Mouse (Mus musculus): Measurements from ENCODE around the gene Creb5.
A peak's percentile ranks its signal among the peaks of the same experiment; 100 is the strongest.

Creb5 gene

DNA sequence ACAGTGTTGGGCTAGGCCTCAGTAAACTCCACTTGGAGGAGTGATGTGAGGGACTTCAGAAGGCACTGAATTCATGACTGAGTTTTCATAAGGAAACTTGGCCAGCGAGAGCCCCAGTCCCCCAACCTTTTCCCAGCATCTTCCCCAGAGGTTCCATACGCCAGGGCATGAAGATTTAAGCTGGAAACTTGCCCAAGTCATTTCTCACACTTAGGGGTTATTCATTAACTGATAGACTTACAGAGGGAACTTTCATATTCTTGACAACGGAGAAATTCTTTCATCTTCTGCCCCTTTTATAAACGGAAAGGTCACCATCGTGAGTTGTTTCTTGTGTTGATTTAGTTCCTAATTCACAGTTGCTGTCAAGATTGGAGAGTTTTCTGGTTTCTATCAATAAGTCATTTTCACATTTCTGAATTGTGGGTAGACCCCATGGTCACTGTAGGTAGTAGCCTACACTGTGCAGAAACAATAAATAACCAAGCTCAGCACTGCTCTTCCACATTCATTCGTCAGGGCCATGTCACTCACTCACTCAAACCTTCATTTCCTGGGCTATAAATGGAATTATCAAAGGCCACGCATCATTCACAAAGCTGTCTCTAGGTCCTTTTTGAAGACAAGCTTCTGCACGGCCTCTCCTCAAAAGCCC lies 366.8 kb downstream of the Creb5 start:
- no peak for DNase-seq

DNA sequence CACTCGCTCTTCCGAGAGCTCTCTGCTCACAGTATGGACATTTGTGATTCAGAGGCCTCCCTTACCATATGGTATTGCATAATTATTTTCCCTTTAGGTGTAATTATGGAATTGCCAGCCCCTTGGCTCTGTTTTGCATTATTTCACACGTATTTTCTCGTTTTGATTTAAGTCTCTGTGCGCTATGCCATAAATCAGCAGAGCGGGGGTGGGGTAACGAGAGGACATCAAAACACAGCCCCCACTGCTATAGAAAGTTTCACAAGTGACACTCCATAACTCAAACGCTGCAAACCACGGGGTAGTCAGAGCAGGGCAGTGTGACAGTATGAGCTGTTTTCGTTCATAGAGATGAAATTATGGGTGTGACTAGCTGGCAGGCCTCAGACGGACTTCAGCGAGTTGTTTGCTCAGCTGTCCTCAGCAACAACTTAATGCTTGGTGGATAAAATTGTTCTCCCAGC lies 367.3 kb downstream of the Creb5 start:
- DNase-seq: no peak

GRCm38 (mm10) chr6:53656466-53656865 lies 369.4 kb downstream of the Creb5 start:
- no peak for DNase-seq

DNA sequence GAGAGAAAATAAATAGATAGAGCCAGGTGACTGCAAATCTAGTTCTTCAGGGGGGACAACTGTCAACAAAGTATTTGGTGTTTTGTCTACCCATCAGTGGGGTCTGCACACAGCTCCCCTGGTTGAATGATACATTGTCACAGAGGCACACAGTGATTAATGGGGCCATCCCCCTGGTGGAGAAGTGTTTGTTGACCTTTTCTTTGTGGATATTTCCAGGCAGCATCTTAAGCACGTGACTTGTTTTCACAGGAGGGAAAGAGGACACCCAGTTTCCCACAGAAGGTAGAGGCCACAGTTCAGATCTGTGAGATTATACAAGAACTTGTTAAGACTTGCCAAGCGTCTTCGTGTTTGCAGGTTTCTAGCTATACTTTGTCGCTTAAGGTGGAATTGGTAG lies 370.4 kb downstream of the Creb5 start:
- no peak for DNase-seq

- no peak for DNase-seq
Observed at GRCm38 (mm10) chr6:53662858-53663833, 376.1 kb downstream of the Creb5 start.

DNA sequence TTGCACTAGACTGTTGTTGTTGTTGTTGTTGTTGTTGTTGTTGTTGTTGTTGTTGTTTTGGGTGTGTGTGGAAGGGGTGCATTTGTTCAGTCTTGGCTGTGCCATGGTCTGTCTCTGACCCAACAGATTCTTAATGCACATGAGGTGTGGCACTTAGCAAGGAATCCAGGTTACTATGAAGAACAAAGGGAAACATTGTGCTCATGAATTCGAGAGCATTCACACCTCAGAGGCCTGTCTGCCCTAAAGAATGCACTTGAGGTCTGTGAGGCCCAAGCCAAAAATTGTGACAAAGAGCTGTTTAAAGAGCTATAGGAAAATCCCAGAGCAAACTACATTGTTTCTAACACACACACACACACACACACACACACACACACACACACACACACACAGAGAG lies 377.7 kb downstream of the Creb5 start:
- DNase-seq: no peak

- no peak for DNase-seq
Observed at GRCm38 (mm10) chr6:53666503-53666902, 379.4 kb downstream of the Creb5 start.

DNA sequence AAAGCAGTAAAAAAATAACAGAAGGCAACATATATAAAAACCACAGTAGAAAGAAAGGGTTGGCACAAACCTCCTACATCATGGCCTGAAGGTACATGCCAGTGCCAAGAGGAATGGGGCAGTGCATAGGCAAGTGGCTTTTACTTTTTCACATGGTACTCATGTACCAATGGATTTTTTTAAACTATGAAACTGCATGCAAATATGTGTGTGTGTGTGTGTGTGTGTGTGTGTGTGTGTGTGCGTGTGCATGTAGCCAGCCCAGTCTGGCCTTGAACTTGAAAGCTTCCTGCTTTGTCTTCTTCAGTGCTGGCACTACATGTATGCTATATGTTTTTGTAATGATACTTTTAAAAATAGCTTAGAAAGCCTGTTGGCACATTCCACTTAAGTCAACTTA lies 391.2 kb downstream of the Creb5 start:
- no peak for DNase-seq

DNA sequence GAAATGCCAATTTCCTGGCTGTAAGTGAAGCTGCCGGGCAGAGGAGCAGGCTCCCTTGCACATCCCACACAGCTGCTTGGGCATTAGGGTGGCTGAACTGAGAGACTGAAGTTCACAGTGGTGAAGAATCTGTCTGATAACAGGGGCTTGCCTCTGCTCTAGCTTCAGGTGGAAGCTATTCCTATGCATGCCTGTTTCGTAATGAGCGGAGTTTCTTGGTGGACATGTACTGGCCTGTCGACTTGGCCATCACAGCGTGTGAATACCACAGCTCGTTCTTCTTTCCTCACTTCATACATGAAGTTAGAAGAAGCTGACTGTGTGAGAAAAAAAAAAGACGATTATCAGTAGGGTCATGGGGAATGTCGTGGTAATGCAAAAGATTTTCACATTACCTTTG lies 393.0 kb downstream of the Creb5 start:
- DNase-seq: no peak

DNA sequence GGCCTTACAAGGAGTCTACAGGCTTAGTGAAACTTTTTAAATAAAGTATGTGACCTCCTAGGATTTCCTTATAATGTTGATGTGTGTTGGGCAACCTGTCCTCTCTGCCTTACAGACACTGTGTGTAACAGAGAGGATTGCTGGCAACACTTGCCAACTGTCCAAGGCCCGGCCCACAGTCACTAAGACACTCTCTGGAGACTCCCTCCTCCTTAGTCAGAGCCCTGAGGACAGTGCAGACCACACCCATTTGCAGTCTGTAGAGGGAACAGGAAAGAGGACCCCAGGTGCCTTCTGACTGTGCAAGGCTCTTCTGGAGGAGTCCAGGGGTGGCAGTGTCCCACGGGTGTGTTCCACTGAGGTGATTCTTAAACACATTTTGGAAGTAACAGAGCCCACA lies 397.3 kb downstream of the Creb5 start:
- no peak for DNase-seq

- DNase-seq: no peak
Observed at GRCm38 (mm10) chr6:53685323-53685722, 398.3 kb downstream of the Creb5 start.

DNA sequence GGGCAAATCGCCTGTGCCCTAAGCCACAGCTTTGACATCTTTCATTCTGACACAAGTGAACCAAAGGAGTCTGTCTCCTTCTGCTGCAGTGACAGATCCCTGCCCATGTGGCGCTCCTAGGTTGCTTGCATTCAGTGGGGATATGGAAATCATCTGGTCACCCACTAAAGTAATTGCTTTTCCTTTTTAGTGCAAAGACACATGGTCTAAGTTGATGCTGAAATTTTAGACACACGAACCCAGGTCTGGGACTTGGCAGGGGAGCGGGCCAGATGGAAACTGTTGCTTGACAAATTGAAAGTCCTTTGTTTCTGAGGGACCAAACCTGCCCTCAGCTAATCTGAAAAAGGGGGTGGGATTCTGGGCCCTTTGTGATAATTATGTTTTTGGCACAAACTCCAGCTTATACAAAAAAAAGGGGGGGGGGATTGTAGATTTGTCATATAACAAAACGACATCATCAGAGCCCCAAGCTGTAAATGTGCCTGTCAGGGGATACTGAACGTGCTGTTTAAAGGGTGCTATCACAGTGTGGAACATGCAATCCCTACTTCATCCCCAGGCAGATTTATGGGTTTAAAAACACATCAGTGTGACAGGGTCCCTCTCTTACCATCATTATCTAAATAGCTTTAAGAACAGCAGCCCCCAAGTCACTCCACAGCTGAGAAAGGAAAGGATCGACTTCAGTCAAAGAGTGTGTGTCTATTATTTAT lies 401.9 kb downstream of the Creb5 start:
- DNase-seq: no peak

DNA sequence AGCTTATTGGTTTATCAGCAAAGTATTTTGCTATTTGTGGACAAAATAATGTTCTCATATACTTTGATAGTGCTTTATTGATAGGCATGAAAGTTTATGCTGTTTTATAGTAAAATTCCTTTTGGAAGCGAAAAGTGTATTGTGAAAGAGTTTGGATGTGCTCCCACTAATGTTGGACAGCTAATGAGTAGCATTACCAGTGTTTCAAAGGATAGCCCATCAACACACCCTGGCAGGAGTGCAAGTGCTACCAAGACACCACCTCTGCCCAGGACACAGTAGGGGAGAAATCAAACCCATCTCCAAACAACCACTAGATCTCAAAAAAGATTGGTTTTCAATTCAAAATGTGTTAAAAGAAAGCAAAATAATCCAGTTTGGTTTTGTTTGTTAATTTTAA lies 403.9 kb downstream of the Creb5 start:
- no peak for DNase-seq

DNA sequence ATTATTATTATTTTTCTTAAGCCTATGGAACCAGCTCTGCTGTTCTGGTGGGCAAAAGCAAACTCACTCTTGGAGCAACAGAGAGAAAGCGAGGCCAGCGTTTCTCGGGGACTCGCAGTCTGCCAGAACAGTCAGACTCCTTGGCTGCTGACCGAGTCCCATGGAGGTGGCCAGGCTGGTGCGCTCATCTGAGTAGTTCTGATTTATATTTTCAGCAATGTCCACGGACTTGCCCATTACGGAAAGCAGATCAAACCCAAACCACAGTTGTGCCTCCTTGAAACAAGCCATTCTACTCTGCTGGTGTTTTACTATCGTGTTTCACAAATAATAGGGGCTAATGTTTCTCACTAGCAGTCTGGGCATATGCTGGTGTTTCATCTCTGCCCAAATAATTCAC lies 408.1 kb downstream of the Creb5 start:
- DNase-seq: peak; percentile 42

DNA sequence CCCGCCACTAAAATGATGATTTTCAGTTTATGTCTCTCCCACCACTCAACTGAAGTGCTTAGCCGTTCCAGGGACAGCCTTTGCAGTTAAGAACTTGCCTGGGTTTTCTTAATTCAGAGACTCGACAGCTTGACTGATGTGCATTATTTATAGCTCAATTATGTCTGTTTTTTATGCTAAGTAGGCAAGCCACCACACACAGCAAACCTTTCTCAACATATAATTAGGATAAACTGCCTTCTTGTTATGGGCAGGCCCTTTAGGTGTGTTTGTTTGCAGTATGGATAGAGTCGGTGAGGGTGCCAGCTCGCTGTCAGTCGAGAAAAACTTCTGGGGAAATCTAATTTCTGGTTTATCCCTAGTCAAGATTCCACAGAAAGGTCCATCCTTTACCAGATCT lies 409.4 kb downstream of the Creb5 start:
- no peak for DNase-seq

- no peak for DNase-seq
Observed at GRCm38 (mm10) chr6:53696921-53697320, 409.9 kb downstream of the Creb5 start.

DNA sequence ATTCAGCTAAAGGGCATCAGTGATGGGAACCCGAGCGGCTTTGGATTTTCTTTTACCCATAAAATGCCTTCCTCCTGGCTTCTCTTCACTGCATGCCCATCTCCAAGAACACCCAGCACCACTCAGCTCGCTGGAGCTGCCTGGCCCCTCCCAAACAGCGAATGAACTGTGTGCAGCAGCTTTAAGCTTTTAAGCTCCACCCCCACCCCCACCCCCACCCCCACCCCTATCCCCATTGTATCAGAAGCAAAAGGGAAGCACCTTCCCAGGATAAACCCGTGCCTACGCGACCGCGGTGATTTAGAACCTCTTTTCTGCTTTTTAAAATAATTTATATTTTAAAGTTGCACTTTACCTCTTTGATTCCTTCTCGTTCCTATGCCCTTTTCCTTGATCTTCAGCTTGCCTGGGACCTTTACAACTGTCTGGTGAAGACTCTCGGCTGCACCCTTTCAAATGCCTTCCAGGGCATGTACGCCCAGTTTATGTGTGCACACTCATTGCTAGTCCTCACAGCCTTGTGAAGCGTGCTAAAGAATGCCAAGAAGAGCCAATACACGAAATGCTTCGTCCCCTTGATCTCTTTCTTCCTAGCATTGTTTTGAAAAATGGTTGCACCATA lies 411.2 kb downstream of the Creb5 start:
- no peak for DNase-seq

GRCm38 (mm10) chr6:53704440-53704839 lies 417.4 kb downstream of the Creb5 start:
- no peak for DNase-seq

DNA sequence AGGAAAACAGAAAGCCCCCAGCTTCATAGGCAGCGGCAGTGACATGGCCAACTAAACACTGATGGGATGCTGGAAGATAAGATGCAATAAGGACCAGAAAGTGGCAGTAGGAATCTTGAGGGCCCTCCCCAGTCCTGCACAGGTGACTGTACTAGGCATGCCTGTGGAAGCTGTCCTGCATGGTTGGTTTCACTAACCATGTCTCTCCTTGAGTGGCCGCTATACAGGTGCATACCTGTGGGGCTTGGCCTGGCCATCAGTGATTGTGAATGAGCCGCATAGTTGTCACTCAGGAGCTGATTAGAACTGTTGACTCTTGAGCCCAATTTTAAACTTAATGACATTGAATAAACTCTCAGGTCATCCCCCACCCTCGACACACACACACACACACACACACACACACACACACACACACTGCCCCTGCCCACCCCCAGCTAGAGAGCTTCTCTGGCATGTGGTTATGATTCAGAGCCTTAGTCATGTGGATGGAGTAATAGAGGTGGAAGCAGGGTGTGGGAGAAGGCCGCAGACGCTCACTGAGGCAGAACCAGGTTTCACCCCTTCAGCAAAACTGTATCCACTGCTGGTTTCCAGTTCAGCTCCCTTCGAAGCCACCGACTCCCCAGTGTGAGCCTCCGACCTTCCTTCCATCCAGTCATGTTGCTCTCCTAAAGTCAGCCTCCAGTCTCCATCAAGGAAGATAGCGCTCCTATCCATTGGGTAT lies 419.7 kb downstream of the Creb5 start:
- no peak for DNase-seq

DNA sequence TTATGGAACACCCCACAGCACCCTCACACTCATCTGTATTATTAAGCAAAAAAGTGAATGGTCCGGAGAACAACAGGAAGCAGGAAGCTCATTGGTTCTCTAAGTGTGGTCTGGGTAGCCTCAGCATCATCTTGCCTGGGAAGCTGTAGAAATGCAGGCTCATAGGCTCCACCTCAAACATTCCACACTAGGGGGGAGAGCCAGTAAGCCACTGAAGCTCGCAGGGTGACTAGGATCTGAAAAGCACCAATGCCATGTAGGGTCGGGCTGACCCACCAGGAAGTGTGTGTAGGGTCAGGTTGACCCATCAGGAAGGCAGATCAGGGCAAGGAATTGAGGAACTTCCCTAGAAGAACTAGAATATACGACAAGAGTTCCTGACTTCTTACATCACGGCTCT lies 420.7 kb downstream of the Creb5 start:
- no peak for DNase-seq

DNA sequence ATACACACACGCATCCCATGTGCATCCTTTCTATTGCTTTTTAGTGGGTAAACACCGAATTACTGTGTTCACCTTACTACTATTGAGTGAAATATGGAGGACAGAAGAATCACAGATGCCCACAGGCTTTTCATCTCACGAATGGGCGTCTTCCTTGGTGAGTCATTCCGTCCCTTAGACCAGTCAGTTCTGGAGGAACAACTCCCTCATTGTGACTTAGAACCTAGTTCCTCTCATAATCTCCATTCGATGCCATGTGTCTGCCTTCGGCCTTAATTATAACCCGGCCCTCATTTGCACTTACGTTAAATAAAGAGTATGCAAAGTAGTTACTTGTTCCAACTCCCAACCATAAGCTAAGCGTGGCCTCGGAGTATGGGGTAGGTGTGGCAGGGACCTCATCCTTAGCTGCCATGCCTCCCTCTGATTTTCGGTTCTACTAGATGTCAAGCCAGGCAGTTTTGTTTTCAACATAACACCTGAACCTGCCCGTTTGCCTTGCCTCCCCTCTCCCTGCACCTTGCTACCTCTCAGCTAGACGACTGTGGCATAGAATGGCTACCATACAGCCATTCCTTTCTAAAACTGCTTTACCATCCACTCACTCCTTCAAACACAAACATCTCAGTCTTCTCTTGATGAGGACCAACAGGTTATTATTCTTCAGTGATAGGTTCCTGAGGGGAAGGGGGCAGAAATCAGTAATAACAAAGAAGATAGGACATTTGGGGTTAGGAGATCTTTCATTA lies 422.8 kb downstream of the Creb5 start:
- DNase-seq: no peak

- DNase-seq: no peak
Observed at GRCm38 (mm10) chr6:53710560-53710959, 423.5 kb downstream of the Creb5 start.

All from cerebellum, adult 11-12 months (tissue).